Mouse (Mus musculus) CD8-positive naive resting alpha-beta T cell, adult 2 months (primary cell): ENCODE data around the gene Fam198a.

Experiments used
- DNase-seq, 2 experiments: peaks; one replicate each; pipeline ENCODE4 v3.0.0; 2022; ENCODE audit warnings: low read depth in 2 of 2, low spot score in 2 of 2

Gene Fam198a

DNA sequence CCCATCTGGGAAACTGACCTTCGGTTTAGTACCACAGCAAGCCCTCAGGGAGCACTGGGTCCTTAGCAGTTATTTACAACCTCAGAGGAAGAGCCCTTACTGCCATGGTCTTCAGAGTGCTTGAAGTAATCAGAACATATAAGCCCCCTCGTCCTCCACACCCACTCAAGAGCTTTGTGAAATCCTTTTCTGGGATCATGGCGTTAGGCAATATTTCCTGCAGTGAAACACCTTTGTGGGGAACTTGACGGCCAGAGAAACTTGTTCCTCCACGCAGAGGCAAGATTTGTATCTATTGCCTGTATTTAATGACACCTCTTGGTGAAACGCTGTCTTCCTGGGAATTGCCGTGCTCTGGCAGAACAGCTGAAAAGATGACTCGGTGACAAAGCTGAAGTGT is 24.8 kb upstream of the Fam198a start:
- DNase-seq = no peak

DNA sequence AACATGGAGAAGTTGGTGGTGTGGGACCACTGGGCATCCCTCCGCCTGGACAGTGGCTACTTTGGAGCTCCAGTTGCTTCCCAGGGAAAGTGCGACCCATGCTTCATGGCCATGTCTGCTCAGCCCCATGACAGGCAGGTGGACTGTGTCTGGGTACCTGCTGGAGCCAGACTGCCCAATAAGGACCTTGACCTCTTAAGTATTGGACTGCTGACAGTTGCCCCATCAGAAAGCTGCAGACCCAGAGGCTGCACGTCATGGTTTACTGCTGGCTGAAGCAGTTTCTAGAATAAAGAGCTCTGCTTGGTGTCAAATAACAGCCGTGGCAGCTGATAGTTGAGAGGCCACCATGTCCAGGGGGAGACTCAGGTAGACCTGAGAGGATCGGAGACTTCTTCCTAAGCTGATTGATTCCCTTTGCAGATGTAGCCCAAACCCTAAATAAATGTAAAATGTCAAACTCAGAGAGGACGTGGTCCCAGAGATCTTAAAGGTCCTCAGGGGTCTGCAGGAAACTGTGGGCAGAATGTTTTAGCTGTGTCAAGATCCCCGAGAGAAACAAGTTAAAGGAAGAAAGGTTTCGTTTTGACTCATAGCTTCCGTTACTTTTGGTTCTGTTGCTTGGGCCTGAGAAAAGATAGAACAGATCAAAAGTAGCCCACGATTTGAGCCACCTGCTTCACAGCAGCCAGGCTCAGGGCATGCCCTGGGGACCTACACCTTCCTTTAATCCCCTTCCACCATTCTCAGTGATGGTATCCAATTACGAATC is 24.0 kb upstream of the Fam198a start:
- no peak for DNase-seq

DNA sequence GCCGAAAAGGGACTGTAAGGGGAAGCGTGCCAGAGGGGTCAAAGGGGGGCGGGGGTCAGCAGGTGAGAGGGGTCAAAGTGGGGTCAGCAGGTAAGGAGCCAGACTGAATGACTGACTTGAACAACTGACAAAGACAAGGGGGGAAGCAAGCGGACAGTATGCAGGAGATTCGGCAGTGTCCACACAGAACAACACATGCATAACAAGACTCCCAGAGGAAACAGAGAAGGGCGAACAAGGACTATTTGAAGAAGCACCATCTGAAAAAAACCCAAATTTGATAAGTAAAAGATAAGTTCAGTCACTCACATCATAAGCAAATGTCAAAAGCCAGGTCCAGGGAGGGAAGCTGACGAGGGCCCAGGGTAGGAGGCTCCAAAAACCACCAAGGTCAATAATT is 23.1 kb upstream of the Fam198a start:
- no peak for DNase-seq

DNA sequence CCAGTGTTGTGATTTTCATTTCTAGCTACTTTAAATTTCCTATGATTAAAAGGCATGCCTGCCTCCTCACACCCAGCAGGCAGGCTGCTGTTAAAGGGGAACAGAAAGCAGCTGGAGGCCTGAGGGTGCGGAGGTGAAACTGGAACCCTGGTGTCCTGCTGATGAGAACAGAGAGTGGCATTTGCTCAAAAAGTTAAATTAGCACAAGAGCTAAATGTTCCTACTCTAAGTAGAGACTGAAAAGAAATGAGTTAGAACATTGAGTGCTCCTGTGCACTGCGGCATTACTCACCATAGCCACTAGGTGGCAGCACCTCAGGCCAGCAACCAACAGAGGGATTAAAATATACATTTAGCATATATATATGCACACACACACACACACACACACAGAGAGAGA is 22.3 kb upstream of the Fam198a start:
- peak; percentile 23 to 50 for DNase-seq

DNA sequence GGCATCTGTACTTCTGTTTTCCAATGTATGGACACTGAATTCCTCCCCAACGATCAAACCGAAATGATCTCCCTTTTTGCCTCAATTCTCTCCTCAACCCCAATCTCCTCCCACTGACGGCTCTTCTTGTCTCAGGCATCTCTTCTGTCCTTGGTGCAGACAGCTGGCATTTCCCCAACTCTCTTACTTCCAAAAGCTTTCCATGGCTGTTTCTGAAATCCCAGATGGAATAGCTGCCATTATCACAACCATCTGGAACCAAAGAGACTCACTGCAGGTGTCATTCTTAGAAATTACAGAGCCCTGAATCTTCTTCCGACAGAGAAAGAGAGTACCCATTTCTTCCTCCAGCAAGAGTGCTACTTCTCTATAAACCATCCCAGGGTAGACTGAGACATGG is 15.9 kb upstream of the Fam198a start:
- no peak for DNase-seq

DNA sequence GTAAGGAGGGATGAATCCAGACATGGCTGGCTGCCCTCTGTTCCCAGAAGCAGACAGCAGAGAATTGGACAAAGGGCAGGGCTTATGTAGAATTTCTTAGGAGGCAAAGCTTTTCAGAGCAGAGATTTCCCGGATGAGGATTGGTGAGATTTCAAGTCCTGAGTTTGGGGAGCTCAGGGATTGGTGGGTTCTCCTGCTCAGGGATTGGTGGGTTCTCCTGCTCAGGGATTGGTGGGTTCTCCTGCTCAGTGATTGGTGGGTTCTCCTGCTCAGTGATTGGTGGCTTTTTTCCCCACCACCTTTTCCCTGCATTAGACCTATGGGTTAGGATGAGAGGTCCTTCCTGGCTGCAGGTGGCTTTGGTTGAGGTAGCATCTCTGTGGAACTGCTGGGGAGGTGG is 13.8 kb upstream of the Fam198a start:
- no peak for DNase-seq

DNA sequence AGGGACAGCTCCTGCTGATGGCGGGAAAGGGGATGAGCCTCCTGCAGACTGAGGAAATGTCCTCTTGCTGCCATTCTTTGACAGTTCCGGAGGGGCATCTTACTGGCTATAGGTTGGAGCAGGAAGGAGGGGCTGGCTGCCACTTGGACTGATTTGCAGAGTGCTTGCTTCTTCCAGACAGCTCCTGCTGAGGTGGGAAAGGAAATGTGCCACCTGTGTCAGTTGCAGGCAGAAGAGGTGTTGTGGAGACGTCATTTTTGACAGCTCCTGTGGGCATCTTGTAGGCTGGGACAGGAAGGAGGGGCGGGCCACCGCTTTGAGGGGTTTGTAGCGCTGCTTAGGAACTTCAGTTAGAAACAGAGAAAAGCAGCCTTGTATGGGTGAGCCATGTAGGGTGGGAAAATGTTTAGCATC is 13.3 kb upstream of the Fam198a start:
- DNase-seq = peak; percentile 18 to 20

DNA sequence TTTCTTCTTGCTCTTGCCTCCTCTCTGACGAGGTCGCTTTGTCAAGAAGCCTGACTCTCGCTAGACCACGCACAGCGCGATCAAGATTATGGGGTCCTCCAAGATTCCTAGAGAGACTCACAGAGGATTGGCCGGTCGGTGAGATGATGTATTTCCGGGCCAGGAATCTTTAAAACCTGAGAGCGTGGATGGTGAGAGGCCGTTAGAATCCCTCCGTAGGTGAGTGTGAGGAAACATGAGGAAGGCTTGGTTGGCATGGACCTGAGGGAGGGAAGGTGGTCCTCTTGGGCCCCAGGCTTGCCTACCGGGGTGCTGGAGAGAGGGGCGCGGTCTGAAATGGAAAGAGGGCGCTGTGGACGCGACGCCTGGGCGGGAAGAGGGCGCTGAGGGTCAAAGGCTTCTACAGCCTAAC is 12.8 kb upstream of the Fam198a start:
- DNase-seq = no peak

DNA sequence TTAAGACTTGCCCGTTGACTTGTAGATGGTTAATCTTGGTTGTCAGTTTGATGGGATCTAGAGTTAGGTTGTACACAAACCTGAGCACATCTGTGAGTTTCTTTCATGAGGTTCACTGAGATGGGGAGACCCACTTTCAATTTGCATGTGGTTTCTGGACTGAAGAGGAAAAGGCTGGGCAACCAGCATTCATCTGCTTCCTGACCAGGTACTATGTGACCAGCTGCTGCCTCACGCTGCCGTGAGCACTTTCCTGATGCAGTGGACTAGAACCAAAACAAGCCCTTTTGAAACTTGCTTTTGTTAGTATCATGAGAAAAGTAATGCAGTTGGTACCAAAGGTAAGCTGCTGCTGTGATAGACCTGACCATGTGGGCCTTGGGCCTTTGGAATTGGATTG is 7.8 kb upstream of the Fam198a start:
- no peak for DNase-seq

DNA sequence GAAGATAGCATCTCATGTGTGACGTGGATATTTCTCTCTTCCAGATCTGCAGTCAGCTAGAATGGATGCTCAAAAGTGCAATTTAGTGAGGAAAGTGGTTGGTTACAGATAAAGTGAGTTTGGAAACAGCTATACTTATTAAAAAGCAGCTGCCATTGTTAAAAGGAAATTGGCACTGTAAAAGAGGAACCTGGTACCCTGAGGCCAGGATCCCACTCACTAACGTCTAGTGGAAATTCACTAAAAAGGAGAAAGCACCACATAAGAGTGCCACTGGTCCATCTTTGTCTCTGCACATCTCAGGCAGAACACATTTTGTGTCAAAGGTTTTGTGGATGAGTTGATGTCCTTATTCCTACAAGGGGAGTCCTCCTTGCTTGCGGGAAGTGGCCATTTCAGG is 7.2 kb upstream of the Fam198a start:
- DNase-seq = no peak

DNA sequence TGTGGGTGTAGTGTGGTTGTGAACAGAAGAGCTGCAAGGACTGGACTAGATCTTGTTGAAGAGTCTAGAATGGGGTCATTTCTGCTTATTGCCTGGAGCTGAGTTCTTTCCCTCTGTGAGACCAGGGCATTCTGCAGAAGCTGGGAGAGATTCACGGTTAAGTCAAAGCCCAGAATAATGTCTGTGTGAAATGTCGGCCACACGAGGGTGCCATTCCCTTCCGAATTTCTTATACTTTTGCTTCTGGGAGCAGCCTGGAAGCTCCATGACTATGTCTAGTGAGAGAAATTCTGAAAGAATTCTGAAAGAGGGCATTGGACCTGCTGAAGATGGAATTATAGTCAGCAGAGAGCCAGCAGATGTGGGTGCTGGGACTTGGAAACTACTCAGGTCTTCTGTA is 3.0 kb upstream of the Fam198a start:
- no peak for DNase-seq

DNA sequence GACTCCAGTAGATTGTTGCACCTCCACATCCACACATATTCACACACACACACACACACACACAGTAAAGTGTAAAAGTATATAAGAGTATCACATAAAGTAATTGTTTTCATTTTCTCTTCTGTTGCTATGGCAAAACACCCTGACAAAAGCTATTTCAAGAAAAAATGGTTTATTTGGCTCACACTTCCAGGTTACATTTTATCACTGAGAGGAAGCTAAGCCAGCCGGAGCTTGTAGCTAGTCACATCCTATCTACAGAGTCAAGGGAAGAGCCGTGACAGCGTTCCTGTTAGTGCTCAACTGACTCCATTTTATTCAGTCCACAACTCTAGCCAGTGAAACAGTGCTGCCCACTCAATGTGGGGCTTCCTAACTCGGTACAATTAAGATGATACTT is 2.4 kb upstream of the Fam198a start:
- DNase-seq = no peak

DNA sequence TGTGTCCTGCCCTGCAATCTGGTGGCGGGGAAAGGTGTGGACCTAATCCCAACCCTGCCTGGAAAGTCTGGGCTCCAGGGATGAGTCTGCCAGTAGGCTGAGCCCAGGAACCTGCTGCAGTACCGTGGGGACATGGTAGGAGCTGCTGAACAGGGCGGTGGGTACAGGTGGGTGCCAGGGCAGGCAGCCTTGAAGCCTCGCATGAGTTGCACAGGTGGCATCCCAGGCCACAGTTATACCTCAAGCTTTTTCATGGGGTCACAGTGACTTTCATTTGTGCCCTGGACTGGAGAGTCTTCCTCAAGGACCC is 281 bp downstream of the Fam198a start:
- no peak for DNase-seq

DNA sequence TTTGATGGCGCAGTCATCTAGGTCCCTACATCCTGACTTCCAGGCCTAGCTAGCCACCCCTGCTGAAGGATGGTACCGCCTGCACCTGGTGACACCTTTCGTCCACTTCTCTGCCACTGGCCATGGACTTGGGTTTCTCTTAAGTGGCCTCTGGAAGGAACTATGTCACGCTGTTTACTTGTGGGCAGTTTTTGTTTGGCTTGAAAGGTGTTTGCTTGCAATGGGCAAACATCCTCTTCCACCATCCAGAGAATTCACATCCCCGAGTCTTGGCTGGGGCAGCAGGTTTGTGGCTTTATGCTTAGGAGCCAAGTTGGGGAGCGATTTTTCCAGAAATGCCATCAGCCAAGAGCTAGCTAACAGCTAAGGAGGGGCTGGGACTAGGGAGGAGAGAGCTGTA is 1.8 kb downstream of the Fam198a start:
- no peak for DNase-seq

DNA sequence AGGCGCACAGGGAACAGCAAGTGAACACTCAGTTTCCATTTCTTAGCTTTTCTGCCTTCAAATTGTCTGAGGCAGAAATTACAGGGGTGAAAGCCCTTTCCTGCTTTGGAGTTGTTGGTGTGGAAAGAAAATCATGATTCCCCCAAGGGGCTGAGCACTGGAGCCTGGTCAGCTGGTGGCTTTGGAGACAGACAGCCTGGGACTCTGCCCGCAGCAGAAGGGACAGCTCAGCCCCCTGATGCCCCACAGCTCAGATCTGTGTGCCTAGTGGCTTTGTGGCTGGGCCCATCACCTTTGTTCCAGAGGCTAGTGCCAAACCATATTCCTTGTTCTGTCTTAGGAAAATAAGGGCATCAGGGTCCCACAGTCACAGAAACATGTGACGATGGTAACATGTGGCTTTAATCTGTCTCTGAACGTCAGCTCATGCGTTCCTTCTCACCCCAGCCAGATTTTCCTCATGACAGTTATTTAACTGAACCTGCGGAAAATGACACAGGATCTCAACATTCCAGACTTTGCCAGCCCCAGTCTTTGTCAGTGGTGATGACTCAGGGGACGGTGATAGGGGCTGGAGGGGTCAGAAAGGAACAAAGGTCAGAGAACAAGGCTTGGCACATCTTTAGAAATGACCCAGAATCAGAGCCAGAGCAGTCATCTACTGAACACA is 9.3 kb downstream of the Fam198a start:
- no peak for DNase-seq

DNA sequence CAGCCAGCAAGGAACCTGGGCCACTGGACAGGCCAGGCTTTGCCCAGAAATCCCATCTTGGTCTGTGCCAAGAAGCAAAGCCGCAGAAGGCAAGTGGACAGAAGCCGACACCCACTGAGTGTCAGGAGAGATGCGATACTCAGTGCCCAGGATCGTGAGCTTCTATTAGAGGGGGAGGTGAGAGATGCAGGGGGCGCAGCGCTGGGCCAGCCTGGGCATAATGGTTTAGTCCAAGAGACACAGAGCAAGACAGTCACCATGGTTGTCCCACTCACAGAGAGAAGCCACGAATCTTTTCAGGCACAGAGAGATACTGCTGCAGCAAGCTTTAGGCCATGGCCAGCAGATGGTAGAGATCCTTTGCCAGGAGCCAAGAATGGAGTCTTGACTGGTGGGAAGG is 14.2 kb downstream of the Fam198a start:
- no peak for DNase-seq

DNA sequence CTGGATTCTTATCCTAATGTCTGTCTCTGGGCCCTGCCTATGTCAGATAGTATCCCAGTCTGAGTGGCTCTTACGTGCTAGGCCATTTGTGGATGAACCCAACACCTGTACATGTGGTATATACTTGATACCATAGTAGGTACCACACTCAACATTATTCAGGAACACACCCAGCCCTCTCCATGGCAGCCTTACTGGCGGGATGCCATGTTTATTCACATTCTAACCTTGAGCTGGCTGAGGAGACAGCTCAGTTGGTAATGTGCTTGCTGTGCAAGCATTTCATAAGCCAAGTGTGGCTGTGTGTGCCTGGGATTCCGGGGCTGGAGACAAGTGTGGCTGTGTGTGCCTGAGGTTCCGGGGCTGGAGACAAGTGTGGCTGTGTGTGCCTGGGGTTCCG is 17.5 kb downstream of the Fam198a start:
- DNase-seq = no peak

DNA sequence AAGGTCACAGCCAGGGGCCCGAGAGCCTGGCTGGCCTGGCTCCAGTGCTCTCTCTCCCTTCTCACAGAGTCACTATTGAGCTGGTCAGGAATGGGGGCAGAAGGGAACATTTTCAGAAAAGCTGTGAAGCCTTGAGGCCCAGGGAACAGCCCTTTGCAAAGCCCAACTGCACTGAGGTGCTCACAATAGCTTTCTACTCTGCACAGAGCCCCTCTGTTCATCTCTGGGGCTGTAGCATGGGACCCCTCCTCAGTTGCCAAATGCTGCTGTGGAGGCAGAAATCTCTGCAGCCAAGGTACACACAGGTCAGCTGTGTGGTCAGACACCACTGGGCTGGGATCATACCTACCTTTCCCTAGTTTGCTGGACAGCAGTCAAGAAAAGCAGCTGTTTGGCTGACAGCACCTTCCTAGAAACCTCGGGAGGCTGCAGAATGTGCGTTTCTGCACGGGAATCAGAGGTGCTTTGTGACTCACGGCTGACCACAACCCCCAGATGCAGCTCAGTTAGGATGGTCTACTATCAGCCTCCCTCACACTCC is 19.1 kb downstream of the Fam198a start:
- no peak for DNase-seq

DNA sequence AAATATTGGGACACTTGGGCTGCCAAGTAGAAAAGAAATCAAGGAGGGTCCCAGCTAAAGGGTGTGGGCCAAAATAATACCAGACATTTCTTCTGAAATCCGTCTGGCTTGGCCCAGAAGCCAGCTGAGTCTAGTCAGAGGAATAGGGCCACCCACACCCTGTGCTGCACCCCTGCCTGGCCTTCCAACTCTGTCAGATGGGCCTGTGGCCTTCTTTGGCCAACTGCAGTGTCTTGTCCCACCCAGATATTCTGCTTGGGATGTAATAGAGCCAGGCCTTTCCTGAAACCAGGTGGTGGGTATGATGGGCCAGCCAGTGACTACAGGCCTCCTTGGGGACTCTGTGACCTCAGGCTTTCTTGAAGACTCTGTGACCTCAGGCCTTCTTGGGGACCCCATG is 22.4 kb downstream of the Fam198a start:
- no peak for DNase-seq

DNA sequence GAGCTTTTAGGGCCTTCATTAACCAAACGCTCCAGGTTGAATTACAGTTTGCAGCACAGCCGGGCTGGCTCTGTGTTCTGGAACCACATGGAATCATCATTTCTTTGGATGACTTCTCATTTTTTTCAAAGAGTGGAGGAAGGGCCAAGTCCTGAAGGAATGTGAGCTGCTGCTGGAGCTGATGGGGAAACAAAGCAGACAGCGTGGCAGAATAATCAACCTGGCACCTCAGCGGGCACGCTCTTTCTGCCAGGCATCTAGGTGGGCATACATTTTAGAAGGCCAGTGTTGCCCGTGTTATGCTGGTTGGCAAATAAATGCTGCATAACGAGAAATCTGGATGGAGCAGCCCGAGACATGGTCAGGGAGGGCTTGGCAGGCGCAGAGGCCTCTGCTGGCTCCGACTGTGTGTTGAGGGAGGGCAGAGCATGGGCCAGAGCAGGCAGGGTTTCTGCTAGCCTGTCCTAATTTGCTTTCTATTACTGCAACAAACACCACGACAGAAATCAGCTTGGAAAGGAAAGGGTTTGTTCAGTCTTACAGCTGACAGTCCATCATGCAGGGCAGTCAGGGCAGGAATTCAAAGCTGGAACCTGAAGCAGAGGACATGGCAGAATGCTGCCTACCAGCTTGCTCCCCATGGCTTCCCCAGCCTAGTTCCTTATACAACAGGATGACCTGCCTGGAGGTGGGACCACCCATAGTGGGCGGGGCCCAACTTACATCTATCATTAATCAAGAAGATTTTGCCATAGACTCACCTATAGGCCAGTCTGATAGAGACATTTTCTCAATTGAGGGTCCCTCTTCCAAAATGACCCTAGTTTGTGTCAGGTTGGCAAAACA is 23.6 kb downstream of the Fam198a start:
- no peak for DNase-seq

DNA sequence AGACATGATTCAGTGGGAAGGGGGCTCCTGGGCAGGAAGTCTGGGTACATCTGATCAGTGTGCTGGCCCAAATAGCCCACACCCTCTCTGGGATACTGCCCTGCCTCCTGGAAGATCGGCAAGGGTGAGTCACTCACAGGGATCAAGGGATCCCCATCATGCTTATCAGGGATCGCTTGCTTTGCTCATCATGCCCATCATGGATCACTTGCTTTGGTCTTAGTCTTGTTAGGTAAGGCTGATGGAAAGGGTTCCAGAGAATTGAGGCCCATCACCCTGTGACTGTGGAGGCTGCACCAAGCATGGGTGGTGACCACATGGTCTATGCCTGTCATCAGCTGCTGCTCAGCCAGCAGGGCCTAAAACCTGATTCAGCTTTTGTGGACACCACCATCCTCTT is 24.5 kb downstream of the Fam198a start:
- DNase-seq = no peak

DNA sequence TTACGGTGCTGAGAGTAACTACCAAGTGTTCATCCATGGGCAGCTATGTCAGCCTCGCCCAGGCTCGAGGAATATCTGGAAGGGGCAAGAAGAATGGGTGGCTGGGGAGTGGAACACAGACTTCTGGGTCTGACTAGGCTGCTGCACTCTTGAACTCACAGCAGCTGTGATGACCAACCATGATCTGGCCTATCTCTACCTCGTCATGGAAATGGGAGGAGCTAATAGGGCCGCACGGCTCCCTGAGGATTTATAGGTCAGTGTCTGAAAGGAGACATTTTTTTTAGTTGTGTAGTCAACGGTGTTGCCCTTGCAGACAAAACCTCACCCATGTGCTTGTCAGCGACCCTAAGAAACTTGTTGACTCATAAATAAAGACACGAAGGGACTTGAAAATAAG is 30.3 kb downstream of the Fam198a start:
- DNase-seq = no peak
